Mouse (Mus musculus) bone marrow macrophage, adult 2 months (primary cell): ENCODE measurements at regions not wholly inside any gene's neighbourhood (a gene's known extent, or its start where the extent isn't known, plus 50 kb on each side); places are given as distances from the start of the nearest gene placed in this dataset.

Experiments used
- H3K27ac ChIP-seq: 2 replicates; pipeline ENCODE4 v1.5.1; 2012; ENCODE audit warnings: low read depth, low read length; ENCODE audit not compliant: insufficient read depth
- H3K4me1 ChIP-seq: 2 replicates; pipeline ENCODE4 v1.6.1; 2012; ENCODE audit warnings: low read length; ENCODE audit not compliant: control insufficient read depth, insufficient read depth
- H3K4me3 ChIP-seq: 2 replicates; pipeline ENCODE4 v1.5.1; 2012; ENCODE audit warnings: mild to moderate bottlenecking, low read length, moderate library complexity; ENCODE audit not compliant: insufficient read depth
- CTCF ChIP-seq: IDR thresholded peaks from 2 replicates; pipeline ENCODE4 v1.5.1; 2012; ENCODE audit warnings: low read depth, mild to moderate bottlenecking, low read length, moderate library complexity
- POLR2A ChIP-seq: IDR thresholded peaks from 2 replicates; pipeline ENCODE4 v1.6.1; 2012; ENCODE audit warnings: mild to moderate bottlenecking, low read depth, low read length, borderline replicate concordance

- TF ChIP-seq CTCF (peak; percentile 51), POLR2A (no peak)
- Histone ChIP-seq H3K4me1 (no peaks in the 10 kb centered on the region), H3K27ac (no peak overlapping the region), H3K4me3 (no peak overlapping the region)
Measured at GRCm38 (mm10) chr9:111916684-111917535, 226.8 kb upstream of the Stac start.

GRCm38 (mm10) chr9:111908806-111909205, 218.7 kb upstream of the Stac start:
- Histone ChIP-seq H3K4me3 (no peak overlapping the region), H3K27ac (no peak overlapping the region), H3K4me1 (no peaks in the 10 kb centered on the region)
- no peak for TF ChIP-seq POLR2A
- no peak for TF ChIP-seq CTCF

- TF ChIP-seq CTCF (no peak), POLR2A (no peak)
- no peak overlapping the region for H3K4me3 ChIP-seq
- no peak overlapping the region for H3K27ac ChIP-seq
- no peaks in the 10 kb centered on the region for H3K4me1 ChIP-seq
Measured at GRCm38 (mm10) chr9:111900196-111900595, 210.0 kb upstream of the Stac start.

DNA sequence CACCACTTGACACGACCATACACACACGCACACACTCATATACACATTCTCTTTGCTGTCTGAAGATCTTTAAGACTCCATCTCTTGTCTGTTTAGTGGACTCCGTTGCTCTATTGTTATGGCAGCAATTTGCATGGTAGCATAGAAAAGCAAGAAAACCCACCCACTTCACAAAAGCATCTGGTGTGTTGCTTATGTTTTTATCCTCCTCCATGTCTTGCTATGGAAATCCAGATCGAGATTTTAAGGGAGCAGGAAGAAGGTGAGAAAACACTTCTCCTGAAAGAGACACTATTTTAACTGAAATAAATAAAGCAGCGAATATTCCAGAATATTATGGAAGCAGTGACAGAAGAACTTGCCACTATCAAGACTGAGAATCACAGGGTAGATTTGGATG, 207.5 kb upstream of the Stac start:
- TF ChIP-seq CTCF (no peak), POLR2A (no peak)
- no peak overlapping the region for H3K27ac ChIP-seq
- no peak overlapping the region for H3K4me3 ChIP-seq
- H3K4me1 ChIP-seq: no peaks in the 10 kb centered on the region

DNA sequence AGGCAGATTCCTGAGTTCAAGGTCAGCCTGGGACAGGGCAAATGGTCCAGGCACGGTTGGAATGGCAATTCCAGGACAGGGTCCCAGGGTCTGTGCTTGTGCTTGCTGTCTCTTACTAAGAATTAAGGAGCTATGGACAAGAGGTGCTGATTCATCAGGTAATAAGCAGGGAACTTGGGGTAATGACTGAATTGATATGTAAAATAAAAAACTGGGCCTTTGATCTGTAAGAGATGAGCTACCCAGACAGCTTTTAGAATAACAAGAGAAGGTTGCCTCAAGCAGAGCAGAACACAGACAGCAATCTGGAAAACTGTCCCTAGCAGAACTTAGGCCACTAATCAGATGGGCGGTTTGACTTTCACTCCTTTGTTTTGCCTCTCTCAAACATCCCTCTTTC, 189.6 kb upstream of the Stac start:
- no peak for TF ChIP-seq CTCF
- TF ChIP-seq POLR2A: no peak
- no peaks in the 10 kb centered on the region for H3K4me1 ChIP-seq
- no peak overlapping the region for H3K27ac ChIP-seq
- H3K4me3 ChIP-seq: no peak overlapping the region

GRCm38 (mm10) chr9:111876846-111877245, 186.7 kb upstream of the Stac start:
- TF ChIP-seq CTCF: no peak
- no peak for TF ChIP-seq POLR2A
- Histone ChIP-seq H3K4me3 (no peak overlapping the region), H3K27ac (no peak overlapping the region), H3K4me1 (no peaks in the 10 kb centered on the region)

DNA sequence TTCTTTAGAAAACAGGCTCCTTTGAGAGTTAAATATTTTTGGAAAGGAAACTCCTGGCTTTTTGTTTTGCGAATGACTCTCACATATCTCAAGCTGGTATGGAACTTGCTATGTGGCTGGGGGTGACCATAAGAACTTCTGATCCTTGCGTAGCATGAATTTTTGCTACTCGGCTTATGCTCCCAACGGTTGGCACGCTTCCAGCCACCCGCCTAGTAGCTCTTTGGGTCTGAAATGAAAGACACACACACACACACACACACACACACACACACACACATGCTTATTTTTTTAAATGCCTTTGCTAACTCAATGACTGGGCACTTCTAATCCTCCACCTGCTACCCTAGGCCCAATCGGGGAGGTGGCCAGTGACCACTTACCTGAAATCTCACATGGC, 180.3 kb upstream of the Stac start:
- no peak for TF ChIP-seq CTCF
- TF ChIP-seq POLR2A: no peak
- no peak overlapping the region for H3K27ac ChIP-seq
- H3K4me3 ChIP-seq: no peak overlapping the region
- no peaks in the 10 kb centered on the region for H3K4me1 ChIP-seq

DNA sequence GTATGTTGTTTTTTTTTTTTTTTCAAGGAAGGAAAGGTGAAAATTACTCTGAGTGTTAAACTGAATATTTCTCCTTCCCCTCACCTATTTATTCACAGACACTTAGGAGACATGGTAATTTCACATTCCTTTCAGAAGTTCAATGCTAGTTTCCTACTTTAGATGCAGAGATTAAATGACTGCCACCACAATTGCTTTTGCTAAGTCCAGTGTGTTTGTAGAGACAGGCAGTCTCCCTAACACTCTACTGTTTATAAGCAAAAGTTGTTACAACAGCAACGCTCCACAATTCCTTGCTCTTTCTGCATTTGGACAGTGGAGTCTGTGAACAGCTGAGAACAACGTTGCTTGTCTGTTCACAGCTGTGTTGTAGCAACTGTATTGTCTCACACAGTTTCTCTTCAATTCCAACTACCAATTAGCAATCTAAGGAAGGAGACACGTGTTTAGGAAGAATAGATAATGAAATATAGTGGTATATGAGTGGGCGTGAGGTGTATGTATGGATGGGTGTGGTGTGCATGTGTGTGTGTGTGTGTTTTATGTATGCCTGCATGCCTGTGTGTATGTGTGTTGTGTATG, 179.7 kb upstream of the Stac start:
- Histone ChIP-seq H3K4me1 (no peaks in the 10 kb centered on the region), H3K27ac (no peak overlapping the region), H3K4me3 (no peak overlapping the region)
- TF ChIP-seq CTCF (no peak), POLR2A (no peak)

DNA sequence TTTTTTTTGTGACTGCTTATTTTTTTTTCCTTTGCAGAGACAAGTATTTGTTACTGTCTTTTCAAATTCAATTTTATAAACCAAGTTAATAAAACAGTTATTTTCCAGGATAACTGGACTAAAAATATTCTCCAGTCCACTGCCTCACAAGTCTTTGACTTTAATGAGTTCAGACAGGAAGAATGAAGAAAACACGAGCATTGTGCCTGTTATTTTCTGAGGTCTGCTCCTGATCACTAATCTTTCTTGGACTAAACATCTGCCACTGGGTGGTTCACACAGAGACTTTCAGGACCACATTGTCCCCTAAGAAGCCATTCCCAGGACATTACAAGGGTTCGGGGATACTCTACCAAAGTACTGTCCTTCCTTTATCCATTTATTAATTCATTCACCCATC, 167.9 kb upstream of the Stac start:
- TF ChIP-seq POLR2A: no peak
- no peak for TF ChIP-seq CTCF
- Histone ChIP-seq H3K4me1 (no peaks in the 10 kb centered on the region), H3K27ac (no peak overlapping the region), H3K4me3 (no peak overlapping the region)

- no peak for TF ChIP-seq POLR2A
- TF ChIP-seq CTCF: no peak
- Histone ChIP-seq H3K4me3 (no peak overlapping the region), H3K4me1 (no peaks in the 10 kb centered on the region), H3K27ac (no peak overlapping the region)
Measured at GRCm38 (mm10) chr9:111854976-111855375, 164.8 kb upstream of the Stac start.
